Mouse (Mus musculus): ENCODE data around the gene Amn.

GRCm38 (mm10) chr12:111270629-111271277 lies at the start of gene Amn:
- TF ChIP-seq CTCF (IDR thresholded peaks at IDR 0.05; ENCODE audit: control insufficient read depth, insufficient read depth, low read length) = no peak
- no peak for TF ChIP-seq POLR2A (IDR thresholded peaks at IDR 0.05; ENCODE audit: borderline replicate concordance, control insufficient read depth, low read depth, low read length)

Measured in bone marrow, adult 2 months (tissue).